Mouse (Mus musculus): ENCODE measurements around the gene Ccl7. TPM values are rescaled to one million over a fixed set of nuclear protein-coding genes. Genes with fewer than 3 reads are reported as not detected.

The Ccl7 gene
- total and polyA plus RNA-seq, 3 experiments = not detected

- TF ChIP-seq GATA2 (IDR thresholded peaks at IDR 0.05; ENCODE audit: borderline replicate concordance, low read depth, low read length) = no peak
- no peak for TF ChIP-seq POLR2AphosphoS5 (IDR thresholded peaks at IDR 0.05; ENCODE audit: insufficient replicate concordance, low read depth, low read length)
- TF ChIP-seq CTCF (IDR thresholded peaks at IDR 0.05; ENCODE audit: low read depth, low read length) = no peak
- TF ChIP-seq GATA1 (IDR thresholded peaks at IDR 0.05; ENCODE audit: borderline replicate concordance, low read length) = no peak
- TF ChIP-seq TAL1 (conservative IDR thresholded peaks at IDR 0.05; ENCODE audit: low read depth, low read length) = no peak
- Histone ChIP-seq H3K4me1 (ENCODE audit: insufficient read depth, low read depth, low read length) (no peaks in the 10 kb centered on the region), H3K4me3 (ENCODE audit: low read depth, low read length) (no peak overlapping the region), H3K36me3 (replicated peaks) (no peaks in the 10 kb centered on the region), H3K27me3 (ENCODE audit: insufficient read depth, low read length) (no peaks in the 10 kb centered on the region), H3K9me3 (replicated peaks) (peaks cover 26% of the 10 kb centered on the region)
- ATAC-seq (ENCODE audit: extremely low read depth, insufficient number of reproducible peaks, low FRiP score, poor library complexity, severe bottlenecking) (no peak), DNase-seq (ENCODE audit: low spot score) (no peak)
These were observed 17.9 kb downstream of the Ccl7 start for GRCm38 (mm10) chr11:82063454-82063853.

DNA sequence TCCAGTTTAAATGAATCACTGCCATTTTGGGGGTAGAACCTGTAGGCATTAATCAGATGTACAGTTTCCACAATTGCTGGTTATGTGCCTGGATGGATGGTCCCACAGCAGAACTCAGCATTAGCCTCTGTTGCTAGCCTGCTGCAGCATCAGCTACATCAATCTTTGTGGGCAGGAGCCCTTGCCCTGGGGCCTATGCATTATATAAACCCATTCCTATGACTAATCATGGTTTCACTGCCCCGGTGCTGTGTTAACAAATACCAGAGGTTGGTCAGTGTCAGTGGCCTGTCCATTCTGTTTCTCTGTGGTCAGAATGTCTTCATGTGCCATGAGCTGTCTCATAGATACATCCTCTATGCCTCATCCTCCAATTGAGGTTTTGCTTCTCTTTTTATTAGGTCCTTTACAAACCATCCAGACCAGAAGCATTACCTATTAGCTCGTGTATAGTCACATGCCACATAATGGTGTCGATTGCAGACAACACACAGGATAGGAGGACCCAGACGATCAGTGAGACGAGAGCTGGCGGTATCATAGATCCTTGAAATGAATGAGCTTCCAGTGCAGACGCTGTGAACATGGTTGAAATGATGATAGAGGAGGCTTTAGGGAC is 21.6 kb downstream of the Ccl7 start:
- H3K9me3 ChIP-seq (replicated peaks) = peaks cover 40% of the 10 kb centered on the region
- H3K27me3 ChIP-seq (ENCODE audit: insufficient read depth, low read length) = no peaks in the 10 kb centered on the region
- H3K4me1 ChIP-seq (ENCODE audit: insufficient read depth, low read depth, low read length) = no peaks in the 10 kb centered on the region
- no peak for DNase-seq (ENCODE audit: low spot score)
- ATAC-seq (ENCODE audit: extremely low read depth, insufficient number of reproducible peaks, low FRiP score, poor library complexity, severe bottlenecking) = no peak
- H3K36me3 ChIP-seq (replicated peaks) = no peaks in the 10 kb centered on the region
- no peak for TF ChIP-seq GATA1 (IDR thresholded peaks at IDR 0.05; ENCODE audit: borderline replicate concordance, low read length)
- no peak for TF ChIP-seq GATA2 (IDR thresholded peaks at IDR 0.05; ENCODE audit: borderline replicate concordance, low read depth, low read length)
- TF ChIP-seq CTCF (IDR thresholded peaks at IDR 0.05; ENCODE audit: low read depth, low read length) = no peak
- TF ChIP-seq POLR2AphosphoS5 (IDR thresholded peaks at IDR 0.05; ENCODE audit: insufficient replicate concordance, low read depth, low read length) = no peak
- TF ChIP-seq TAL1 (conservative IDR thresholded peaks at IDR 0.05; ENCODE audit: low read depth, low read length) = no peak
- H3K4me3 ChIP-seq (ENCODE audit: low read depth, low read length) = no peak overlapping the region

GRCm38 (mm10) chr11:82071076-82071475 is 25.6 kb downstream of the Ccl7 start:
- Histone ChIP-seq H3K36me3 (replicated peaks) (no peaks in the 10 kb centered on the region), H3K9me3 (replicated peaks) (peaks cover 59% of the 10 kb centered on the region), H3K27me3 (ENCODE audit: insufficient read depth, low read length) (no peaks in the 10 kb centered on the region), H3K4me3 (ENCODE audit: low read depth, low read length) (no peak overlapping the region), H3K4me1 (ENCODE audit: insufficient read depth, low read depth, low read length) (no peaks in the 10 kb centered on the region)
- ATAC-seq (ENCODE audit: extremely low read depth, insufficient number of reproducible peaks, low FRiP score, poor library complexity, severe bottlenecking) = no peak
- TF ChIP-seq GATA2 (IDR thresholded peaks at IDR 0.05; ENCODE audit: borderline replicate concordance, low read depth, low read length) = no peak
- no peak for TF ChIP-seq TAL1 (conservative IDR thresholded peaks at IDR 0.05; ENCODE audit: low read depth, low read length)
- no peak for TF ChIP-seq CTCF (IDR thresholded peaks at IDR 0.05; ENCODE audit: low read depth, low read length)
- TF ChIP-seq GATA1 (IDR thresholded peaks at IDR 0.05; ENCODE audit: borderline replicate concordance, low read length) = no peak
- no peak for TF ChIP-seq POLR2AphosphoS5 (IDR thresholded peaks at IDR 0.05; ENCODE audit: insufficient replicate concordance, low read depth, low read length)
- no peak for DNase-seq (ENCODE audit: low spot score)

- no peak for ATAC-seq (ENCODE audit: extremely low read depth, insufficient number of reproducible peaks, low FRiP score, poor library complexity, severe bottlenecking)
- DNase-seq (ENCODE audit: low spot score) = no peak
These were observed 26.9 kb downstream of the Ccl7 start for GRCm38 (mm10) chr11:82072374-82072773.

GRCm38 (mm10) chr11:82072984-82073383 is 27.5 kb downstream of the Ccl7 start:
- Histone ChIP-seq H3K27me3 (ENCODE audit: insufficient read depth, low read length) (no peaks in the 10 kb centered on the region), H3K4me3 (ENCODE audit: low read depth, low read length) (no peak overlapping the region), H3K9me3 (replicated peaks) (peaks cover 57% of the 10 kb centered on the region), H3K36me3 (replicated peaks) (no peaks in the 10 kb centered on the region), H3K4me1 (ENCODE audit: insufficient read depth, low read depth, low read length) (no peaks in the 10 kb centered on the region)
- ATAC-seq (ENCODE audit: extremely low read depth, insufficient number of reproducible peaks, low FRiP score, poor library complexity, severe bottlenecking) (no peak), DNase-seq (ENCODE audit: low spot score) (no peak)
- no peak for TF ChIP-seq TAL1 (conservative IDR thresholded peaks at IDR 0.05; ENCODE audit: low read depth, low read length)
- TF ChIP-seq GATA2 (IDR thresholded peaks at IDR 0.05; ENCODE audit: borderline replicate concordance, low read depth, low read length) = no peak
- no peak for TF ChIP-seq CTCF (IDR thresholded peaks at IDR 0.05; ENCODE audit: low read depth, low read length)
- no peak for TF ChIP-seq GATA1 (IDR thresholded peaks at IDR 0.05; ENCODE audit: borderline replicate concordance, low read length)
- no peak for TF ChIP-seq POLR2AphosphoS5 (IDR thresholded peaks at IDR 0.05; ENCODE audit: insufficient replicate concordance, low read depth, low read length)

More at GRCm38 (mm10) chr11:82072374-82072773, 26.9 kb downstream of the Ccl7 start:
- Histone ChIP-seq H3K9me3 (replicated peaks) (peaks cover 57% of the 10 kb centered on the region), H3K36me3 (replicated peaks) (no peaks in the 10 kb centered on the region), H3K27me3 (ENCODE audit: insufficient read depth, low read length) (no peaks in the 10 kb centered on the region), H3K4me3 (ENCODE audit: low read depth, low read length) (no peak overlapping the region), H3K4me1 (ENCODE audit: insufficient read depth, low read depth, low read length) (no peaks in the 10 kb centered on the region)
- TF ChIP-seq TAL1 (conservative IDR thresholded peaks at IDR 0.05; ENCODE audit: low read depth, low read length) (no peak), POLR2AphosphoS5 (IDR thresholded peaks at IDR 0.05; ENCODE audit: insufficient replicate concordance, low read depth, low read length) (no peak), GATA2 (IDR thresholded peaks at IDR 0.05; ENCODE audit: borderline replicate concordance, low read depth, low read length) (no peak), CTCF (IDR thresholded peaks at IDR 0.05; ENCODE audit: low read depth, low read length) (no peak), GATA1 (IDR thresholded peaks at IDR 0.05; ENCODE audit: borderline replicate concordance, low read length) (no peak)

- Histone ChIP-seq H3K4me3 (ENCODE audit: low read depth, low read length) (no peak overlapping the region), H3K36me3 (replicated peaks) (no peaks in the 10 kb centered on the region), H3K9me3 (replicated peaks) (peaks cover 54% of the 10 kb centered on the region), H3K4me1 (ENCODE audit: insufficient read depth, low read depth, low read length) (no peaks in the 10 kb centered on the region), H3K27me3 (ENCODE audit: insufficient read depth, low read length) (no peaks in the 10 kb centered on the region)
- TF ChIP-seq GATA2 (IDR thresholded peaks at IDR 0.05; ENCODE audit: borderline replicate concordance, low read depth, low read length) (no peak), POLR2AphosphoS5 (IDR thresholded peaks at IDR 0.05; ENCODE audit: insufficient replicate concordance, low read depth, low read length) (no peak)
- DNase-seq (ENCODE audit: low spot score) (no peak), ATAC-seq (ENCODE audit: extremely low read depth, insufficient number of reproducible peaks, low FRiP score, poor library complexity, severe bottlenecking) (no peak)
These were observed 28.2 kb downstream of the Ccl7 start for GRCm38 (mm10) chr11:82073686-82074085.
